Mouse (Mus musculus): ENCODE results near the gene Erich6. TPM values are rescaled to one million over a fixed set of nuclear protein-coding genes. Genes with fewer than 3 reads are reported as not detected.
A peak's percentile ranks its signal among the peaks of the same experiment; 100 is the strongest.

The Erich6 gene
- polyA plus RNA-seq, 1 experiment from 2014 or later = not detected

DNA sequence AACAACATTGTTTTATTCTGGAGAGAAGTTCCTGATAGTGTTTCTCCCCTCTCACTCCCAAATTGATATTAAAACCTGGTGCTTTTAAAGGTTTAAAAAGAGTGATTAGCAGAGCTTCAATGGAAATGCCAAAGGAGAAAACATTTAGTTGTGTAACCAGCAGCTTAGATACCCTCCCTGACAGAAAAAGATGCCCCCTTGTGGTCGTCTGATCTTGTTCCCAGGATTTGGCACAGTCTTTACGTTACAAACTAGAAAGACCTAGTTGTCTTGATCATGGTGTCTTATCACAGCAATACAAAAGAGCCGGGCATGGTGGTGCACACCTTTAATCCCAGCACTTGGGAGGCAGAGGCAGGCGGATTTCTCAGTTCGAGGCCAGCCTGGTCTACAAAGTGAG, 16.9 kb upstream of the Erich6 start:
- no peak overlapping the region for H3K27ac ChIP-seq (ENCODE audit: low read depth)
- peak; percentile 37 for DNase-seq
- WGBS (ENCODE audit: insufficient replicate concordance) = 32% methylated on average over 3 of the region's 5 CpGs

DNA sequence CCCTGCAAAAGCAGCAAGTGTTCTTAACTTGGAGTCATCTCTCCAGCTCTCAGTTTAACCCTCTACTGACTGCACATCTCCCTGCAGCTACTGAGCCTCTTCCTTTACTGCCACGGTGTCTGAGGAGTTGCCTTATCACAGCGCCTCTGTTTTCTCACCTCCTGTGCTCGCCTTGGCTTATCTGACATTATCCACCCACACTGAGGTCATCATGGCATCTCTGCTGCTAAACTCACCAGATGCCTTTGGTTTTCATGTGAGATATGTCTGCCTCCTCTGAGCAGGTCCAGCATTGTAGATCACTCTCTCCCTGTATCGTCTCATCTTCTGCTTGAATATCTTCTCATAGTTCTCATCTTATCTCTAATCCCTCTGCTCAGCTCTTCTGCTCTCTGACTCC, 13.3 kb upstream of the Erich6 start:
- TF ChIP-seq EP300 (IDR thresholded peaks at IDR 0.05; ENCODE audit: low read depth) (no peak), CTCF (IDR thresholded peaks at IDR 0.05; ENCODE audit: low read depth) (no peak)
- Histone ChIP-seq H3K4me1 (ENCODE audit: insufficient read depth) (0 out of 2 replicates have a peak, but pooled peaks cover 2% of the 10 kb centered on the region), H3K9ac (replicated peaks) (no peak overlapping the region), H3K36me3 (replicated peaks; ENCODE audit: insufficient read depth, low read length) (no peaks in the 10 kb centered on the region), H3K9me3 (ENCODE audit: low read length) (no peaks in the 10 kb centered on the region), H3K4me2 (ENCODE audit: low read depth, low read length) (no peak overlapping the region), H3K27me3 (ENCODE audit: insufficient read depth, low read length) (no peaks in the 10 kb centered on the region), H3K27ac (ENCODE audit: low read depth) (no peak overlapping the region), H3K4me3 (ENCODE audit: low read depth, low read length) (no peak overlapping the region)
- DNase-seq (no peak), ATAC-seq (no peak)
- 42% methylated on average over 4 of the region's 4 CpGs for WGBS (ENCODE audit: insufficient replicate concordance)

More for the DNA sequence above, 16.9 kb upstream of the Erich6 start:
- ATAC-seq = no peak
- Histone ChIP-seq H3K27me3 (ENCODE audit: insufficient read depth, low read length) (no peaks in the 10 kb centered on the region), H3K9ac (replicated peaks) (no peak overlapping the region), H3K36me3 (replicated peaks; ENCODE audit: insufficient read depth, low read length) (no peaks in the 10 kb centered on the region), H3K4me3 (ENCODE audit: low read depth, low read length) (no peak overlapping the region), H3K4me2 (ENCODE audit: low read depth, low read length) (no peak overlapping the region), H3K9me3 (ENCODE audit: low read length) (no peaks in the 10 kb centered on the region), H3K4me1 (ENCODE audit: insufficient read depth) (no peaks in the 10 kb centered on the region)
- no peak for TF ChIP-seq EP300 (IDR thresholded peaks at IDR 0.05; ENCODE audit: low read depth)
- peak; percentile 49 for TF ChIP-seq CTCF (IDR thresholded peaks at IDR 0.05; ENCODE audit: low read depth)

DNA sequence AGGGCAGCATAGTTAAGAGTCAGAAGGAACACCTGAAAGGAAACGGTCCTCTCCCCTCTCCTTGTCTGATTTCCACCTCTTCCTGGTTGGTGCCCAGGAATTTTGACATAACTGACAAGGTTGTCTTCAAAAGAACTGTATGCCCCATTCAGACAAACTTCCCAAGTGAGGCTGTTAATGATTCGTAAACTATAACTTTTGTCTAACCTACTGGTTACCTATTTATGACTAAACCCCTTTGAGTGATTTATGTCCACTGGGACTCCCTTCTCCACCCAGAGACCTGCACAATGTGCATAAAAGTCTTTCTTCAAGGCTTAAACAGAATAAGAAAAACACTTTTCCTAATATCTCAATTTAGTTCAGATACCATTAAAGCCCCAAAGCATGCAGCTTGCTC, 10.2 kb upstream of the Erich6 start:
- Histone ChIP-seq H3K4me1 (ENCODE audit: insufficient read depth) (0 out of 2 replicates have a peak, but pooled peaks cover 2% of the 10 kb centered on the region), H3K4me2 (ENCODE audit: low read depth, low read length) (no peak overlapping the region), H3K4me3 (ENCODE audit: low read depth, low read length) (no peak overlapping the region), H3K27ac (ENCODE audit: low read depth) (no peak overlapping the region), H3K27me3 (ENCODE audit: insufficient read depth, low read length) (no peaks in the 10 kb centered on the region), H3K9me3 (ENCODE audit: low read length) (no peaks in the 10 kb centered on the region), H3K36me3 (replicated peaks; ENCODE audit: insufficient read depth, low read length) (no peaks in the 10 kb centered on the region), H3K9ac (replicated peaks) (no peak overlapping the region)
- DNase-seq (no peak), ATAC-seq (no peak)
- TF ChIP-seq CTCF (IDR thresholded peaks at IDR 0.05; ENCODE audit: low read depth) (no peak), EP300 (IDR thresholded peaks at IDR 0.05; ENCODE audit: low read depth) (no peak)
- WGBS (ENCODE audit: insufficient replicate concordance) = 52% methylated on average over 2 of the region's 2 CpGs

DNA sequence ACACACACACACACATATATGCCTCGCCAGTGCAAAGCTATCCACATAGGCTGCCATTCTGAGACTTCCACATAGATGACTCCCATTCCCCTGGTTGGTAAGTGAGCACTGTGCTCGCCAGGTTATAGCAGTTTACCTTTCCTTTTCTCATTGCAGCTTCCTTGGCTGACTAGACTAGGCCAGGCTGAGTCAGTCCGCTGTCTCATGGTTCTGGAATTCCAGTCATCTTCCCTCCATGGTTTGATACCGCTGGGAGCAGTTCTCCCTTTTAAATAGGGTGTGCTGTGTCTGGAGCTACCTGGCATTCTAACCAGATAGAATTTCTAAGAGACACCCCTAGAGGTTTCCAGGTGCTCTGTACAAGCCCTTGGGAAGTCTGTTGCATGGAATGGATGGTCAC, 9.2 kb upstream of the Erich6 start:
- no peak overlapping the region; the same call in 1 of the 2 replicates for H3K4me2 ChIP-seq (ENCODE audit: low read depth, low read length)

DNA sequence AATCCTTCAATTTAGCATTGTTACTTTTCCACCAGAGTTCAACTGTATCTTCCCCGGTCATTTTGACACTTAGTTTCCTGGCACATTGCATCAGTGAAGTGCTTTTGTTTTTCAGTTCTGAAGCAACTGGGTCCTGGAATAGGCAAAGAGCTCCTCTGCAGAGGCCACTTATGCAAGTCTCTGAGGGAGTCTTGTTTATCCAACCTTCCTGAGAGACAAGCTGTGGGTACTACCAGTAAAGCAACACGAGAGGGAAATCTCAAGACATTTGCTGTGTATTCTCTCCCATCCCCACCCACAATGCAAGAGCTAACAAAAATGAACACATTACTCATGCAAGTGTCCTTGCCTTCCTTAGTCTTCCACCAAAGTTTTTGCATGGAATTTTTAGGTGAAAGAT, 5.3 kb downstream of the Erich6 start:
- DNase-seq (no peak), ATAC-seq (no peak)
- Histone ChIP-seq H3K4me3 (ENCODE audit: low read depth, low read length) (no peak overlapping the region), H3K9ac (replicated peaks) (no peak overlapping the region), H3K9me3 (ENCODE audit: low read length) (no peaks in the 10 kb centered on the region), H3K4me1 (ENCODE audit: insufficient read depth) (peaks cover 2% of the 10 kb centered on the region), H3K27me3 (ENCODE audit: insufficient read depth, low read length) (no peaks in the 10 kb centered on the region), H3K27ac (ENCODE audit: low read depth) (no peak overlapping the region), H3K4me2 (ENCODE audit: low read depth, low read length) (no peak overlapping the region), H3K36me3 (replicated peaks; ENCODE audit: insufficient read depth, low read length) (no peaks in the 10 kb centered on the region)
- 60% methylated on average over 2 of the region's 2 CpGs for WGBS (ENCODE audit: insufficient replicate concordance)
- TF ChIP-seq EP300 (IDR thresholded peaks at IDR 0.05; ENCODE audit: low read depth) (no peak), CTCF (IDR thresholded peaks at IDR 0.05; ENCODE audit: low read depth) (no peak)

More for the DNA sequence above, 9.2 kb upstream of the Erich6 start:
- no peaks in the 10 kb centered on the region for H3K36me3 ChIP-seq (replicated peaks; ENCODE audit: insufficient read depth, low read length)
- no peak for TF ChIP-seq EP300 (IDR thresholded peaks at IDR 0.05; ENCODE audit: low read depth)
- no peak for TF ChIP-seq CTCF (IDR thresholded peaks at IDR 0.05; ENCODE audit: low read depth)
- no peaks in the 10 kb centered on the region for H3K9me3 ChIP-seq (ENCODE audit: low read length)
- no peak overlapping the region for H3K9ac ChIP-seq (replicated peaks)
- DNase-seq (no peak), ATAC-seq (no peak)
- no peaks in the 10 kb centered on the region for H3K27me3 ChIP-seq (ENCODE audit: insufficient read depth, low read length)
- 0 out of 2 replicates have a peak, but pooled peaks cover 2% of the 10 kb centered on the region for H3K4me1 ChIP-seq (ENCODE audit: insufficient read depth)
- WGBS (ENCODE audit: insufficient replicate concordance) = 65% methylated on average over 4 of the region's 4 CpGs
- H3K4me3 ChIP-seq (ENCODE audit: low read depth, low read length) = no peak overlapping the region
- H3K27ac ChIP-seq (ENCODE audit: low read depth) = no peak overlapping the region

DNA sequence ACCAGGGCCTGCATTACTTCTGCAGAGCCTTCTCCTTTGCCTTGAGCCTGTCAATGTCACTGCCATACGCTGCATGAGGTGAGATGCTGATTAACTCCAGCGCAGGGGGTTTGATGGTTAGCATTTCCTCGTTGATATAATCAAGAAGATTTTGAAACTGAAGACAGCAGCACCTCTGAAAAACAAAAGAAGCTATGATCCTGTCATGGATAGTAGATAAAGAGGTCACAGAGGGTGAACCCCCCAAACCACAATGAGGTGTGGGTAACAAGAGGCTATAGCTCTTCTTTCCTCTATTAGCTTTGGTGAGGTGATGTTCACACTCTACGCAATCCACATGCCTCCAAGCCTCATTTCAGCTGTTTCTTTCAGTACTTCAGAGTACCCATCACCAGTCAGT, 12.0 kb downstream of the Erich6 start:
- 82% methylated on average over 4 of the region's 4 CpGs for WGBS (ENCODE audit: insufficient replicate concordance)
- H3K4me1 ChIP-seq (ENCODE audit: insufficient read depth) = no peaks in the 10 kb centered on the region
- no peaks in the 10 kb centered on the region for H3K36me3 ChIP-seq (replicated peaks; ENCODE audit: insufficient read depth, low read length)
- no peak overlapping the region for H3K4me2 ChIP-seq (ENCODE audit: low read depth, low read length)
- H3K9ac ChIP-seq (replicated peaks) = no peak overlapping the region
- no peaks in the 10 kb centered on the region for H3K9me3 ChIP-seq (ENCODE audit: low read length)
- H3K27ac ChIP-seq (ENCODE audit: low read depth) = no peak overlapping the region
- ATAC-seq (no peak), DNase-seq (no peak)
- no peaks in the 10 kb centered on the region for H3K27me3 ChIP-seq (ENCODE audit: insufficient read depth, low read length)
- no peak overlapping the region for H3K4me3 ChIP-seq (ENCODE audit: low read depth, low read length)
- TF ChIP-seq CTCF (IDR thresholded peaks at IDR 0.05; ENCODE audit: low read depth) (no peak), EP300 (IDR thresholded peaks at IDR 0.05; ENCODE audit: low read depth) (no peak)
